Mouse (Mus musculus) stomach, postnatal 0 days (tissue): ENCODE measurements around the gene Fam110a.

ENCODE experiments used
- CTCF ChIP-seq: IDR thresholded peaks from 2 replicates; pipeline ENCODE4 v1.5.1; 2016; ENCODE audit warnings: antibody characterized with exemption, low read depth, mild to moderate bottlenecking, moderate library complexity
- EP300 ChIP-seq: optimal IDR thresholded peaks from 2 replicates; pipeline ENCODE3; 2016; ENCODE audit warnings: antibody characterized with exemption

DNA sequence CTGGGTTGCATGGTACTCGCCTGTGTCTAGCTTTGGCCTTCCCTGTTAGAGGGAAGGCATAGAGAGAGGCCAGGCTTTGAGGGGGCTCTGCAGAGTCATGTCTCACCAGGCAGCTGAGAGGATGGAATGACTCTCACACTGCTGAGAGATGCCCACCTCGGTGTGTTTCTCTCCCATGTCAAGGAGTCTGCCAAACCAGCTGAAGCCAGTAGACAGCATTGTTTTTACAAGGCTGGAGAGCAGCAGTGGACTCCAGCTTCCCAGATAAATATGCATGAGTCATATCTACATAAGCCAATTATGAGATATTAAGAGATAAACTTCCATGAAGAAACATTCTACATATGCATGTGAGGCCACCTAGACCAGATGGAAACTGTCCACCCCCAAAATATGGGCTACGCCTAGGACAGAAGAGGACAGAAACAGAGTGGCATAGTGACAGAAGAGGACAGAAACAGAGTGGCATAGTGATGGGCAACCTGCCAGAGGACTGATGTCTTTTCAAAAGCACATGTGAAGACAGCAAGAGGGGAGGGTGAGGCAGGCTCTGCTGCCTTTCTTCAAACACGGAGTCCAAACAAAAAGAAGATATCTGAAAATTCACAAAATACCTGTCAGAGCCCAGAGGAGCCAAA is 23.4 kb downstream of the Fam110a start:
- TF ChIP-seq CTCF (no peak), EP300 (no peak)
